Mouse (Mus musculus) activated CD4-positive, CD25-positive, alpha-beta regulatory T cell, adult 4 months (primary cell): ENCODE results near the gene 6430548M08Rik. TPM values are rescaled to one million over a fixed set of nuclear protein-coding genes. Genes with fewer than 3 reads are reported as not detected.

ENCODE experiments used
- ATAC-seq: one replicate; pipeline ENCODE4 v1.8.0; 2017
- polyA plus RNA-seq, 2 experiments: library from polyadenylated mRNA; unstranded; fragments of 100-300 nt; shearing (Covaris generic); gene quantifications; one replicate each; pipeline ENCODE4 v1.2.1; 2017

6430548M08Rik gene
- polyA plus RNA-seq, 2 experiments from 2014 or later, result not detected

DNA sequence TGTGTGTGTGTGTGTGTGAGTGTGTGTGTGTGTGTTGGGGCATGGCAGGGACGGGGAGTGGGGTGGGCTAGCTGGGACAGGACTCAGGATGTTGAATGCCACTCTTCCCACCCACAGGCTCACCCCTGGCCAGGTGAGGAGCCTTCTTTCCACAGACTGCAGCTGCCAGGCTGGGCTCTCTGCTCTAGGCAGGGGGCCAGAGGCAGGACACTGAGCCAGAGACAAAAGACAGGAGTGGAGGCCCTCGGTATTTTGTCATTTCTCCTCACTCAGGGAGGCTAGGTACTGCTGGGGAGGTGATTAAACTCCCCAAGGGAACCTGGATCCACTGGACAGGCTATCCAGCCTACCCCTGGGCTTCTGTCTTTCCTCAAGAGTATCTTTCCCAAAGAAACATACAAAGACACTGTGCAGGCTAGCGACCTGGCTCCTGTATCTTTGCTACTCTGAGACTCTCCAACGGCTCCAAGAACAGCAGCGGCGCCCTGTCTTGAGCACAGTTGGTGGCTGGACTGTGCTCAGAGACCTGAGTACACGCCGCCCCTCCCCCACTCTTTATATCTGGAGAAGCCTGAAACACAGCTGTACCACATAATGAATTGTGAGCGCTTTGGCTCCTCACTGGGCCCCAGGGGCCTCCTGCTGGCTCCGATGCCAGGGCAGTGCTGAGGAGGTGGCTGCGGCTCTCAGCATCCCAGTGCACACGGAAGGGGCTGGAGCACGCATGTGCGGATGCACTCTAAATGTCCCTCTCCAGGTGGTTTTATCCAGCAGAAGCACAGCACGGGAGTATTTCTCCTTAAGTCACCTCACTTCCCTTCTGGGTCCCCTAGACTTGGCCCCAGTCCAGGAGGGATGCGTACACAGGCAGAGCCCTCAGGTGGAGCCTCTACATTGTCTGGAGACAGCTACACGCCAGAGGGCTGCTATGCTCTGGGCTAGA lies 71.2 kb downstream of the 6430548M08Rik start:
- ATAC-seq, result no peak

DNA sequence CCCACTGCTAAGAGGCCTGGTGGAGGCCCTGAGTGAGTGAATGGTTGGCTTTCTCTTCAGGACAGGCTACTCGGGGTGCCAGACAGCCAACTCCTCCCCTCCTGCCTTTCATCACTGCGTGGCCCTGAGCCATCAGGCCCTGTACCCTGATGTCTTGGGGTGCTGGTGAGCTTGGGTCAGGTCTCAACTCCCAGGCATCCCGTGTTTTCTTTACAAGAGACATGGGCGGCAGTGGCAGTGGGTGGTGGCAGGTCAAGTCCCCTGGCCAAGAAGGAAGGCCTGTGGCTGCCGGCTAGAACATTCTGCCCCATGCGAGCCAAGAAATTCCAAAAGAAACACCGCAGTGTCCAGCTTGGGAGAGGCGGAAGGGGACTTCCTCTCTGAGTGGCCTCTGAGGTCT lies 72.5 kb downstream of the 6430548M08Rik start:
- no peak for ATAC-seq

DNA sequence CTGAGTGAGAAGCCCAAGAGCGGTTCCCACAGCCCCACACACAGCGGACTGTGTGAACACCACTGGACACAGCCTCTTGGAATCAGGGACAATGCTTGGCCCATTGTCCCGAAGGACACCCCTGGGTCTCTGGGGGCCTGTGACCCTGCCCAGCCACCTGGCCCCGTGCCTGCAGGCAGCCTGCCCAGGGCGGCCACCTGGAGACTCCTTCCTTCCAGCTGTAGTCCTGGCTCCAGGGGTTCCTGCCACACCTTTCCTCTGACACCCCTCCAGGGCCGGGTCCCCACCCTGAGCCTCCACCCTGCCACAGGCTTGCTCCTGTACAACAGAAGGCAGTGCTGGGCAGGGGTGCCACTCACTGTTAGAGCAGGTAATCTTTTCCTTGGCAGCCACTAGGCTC lies 74.6 kb downstream of the 6430548M08Rik start:
- no peak for ATAC-seq

DNA sequence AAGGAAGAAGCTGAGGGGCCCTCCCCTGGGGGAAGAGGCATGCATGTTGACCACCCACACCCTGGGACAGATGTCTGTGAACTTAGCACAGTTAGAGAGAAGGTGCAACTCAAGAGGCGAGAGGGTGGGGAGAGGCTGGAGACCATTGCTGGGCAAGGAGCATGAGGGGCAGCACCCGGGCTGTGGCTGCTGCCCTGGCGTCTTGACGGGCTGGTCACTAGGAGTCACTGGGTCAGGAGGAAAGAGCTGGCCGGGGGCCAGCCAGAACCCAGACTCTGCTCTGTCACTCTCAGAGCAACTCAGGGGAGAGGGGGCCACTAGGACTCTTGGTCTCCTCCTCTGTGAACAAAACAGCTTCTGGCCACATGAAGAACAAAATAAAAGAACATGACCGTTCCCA lies 75.5 kb downstream of the 6430548M08Rik start:
- ATAC-seq, result no peak

DNA sequence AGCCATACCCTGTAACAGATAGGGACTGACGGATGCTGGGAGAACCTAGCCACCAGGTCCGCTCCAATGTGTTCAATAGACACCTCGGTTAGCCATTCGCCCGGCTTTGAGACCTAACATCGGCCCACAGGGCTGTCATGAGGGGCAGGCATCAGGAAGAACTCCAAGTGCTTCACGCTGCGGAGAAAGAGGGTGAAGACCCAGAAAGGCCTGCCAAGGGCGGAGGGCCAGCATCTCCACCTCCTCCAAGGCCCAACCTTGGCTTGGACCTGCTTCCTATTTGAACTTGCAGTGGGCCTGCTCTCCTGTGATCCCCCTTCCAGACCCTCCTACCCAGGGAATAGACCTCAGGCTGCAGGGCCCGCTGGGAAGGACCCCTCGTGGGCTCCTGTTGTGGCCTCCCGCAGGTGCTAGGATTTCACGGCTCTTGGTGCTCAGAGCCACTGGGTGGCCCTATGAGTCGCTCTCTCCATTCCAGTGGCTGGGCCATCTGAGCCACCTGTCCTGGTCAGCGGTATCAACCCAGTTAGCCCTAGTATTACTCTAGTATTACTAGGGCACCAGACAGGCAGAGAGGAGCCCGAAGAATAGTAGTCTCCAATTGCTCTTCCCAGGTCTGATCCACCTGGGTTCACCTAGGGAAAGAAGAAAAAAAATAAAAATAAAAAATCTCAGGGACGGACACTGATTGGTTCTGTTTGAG lies 76.3 kb downstream of the 6430548M08Rik start:
- ATAC-seq, result no peak

DNA sequence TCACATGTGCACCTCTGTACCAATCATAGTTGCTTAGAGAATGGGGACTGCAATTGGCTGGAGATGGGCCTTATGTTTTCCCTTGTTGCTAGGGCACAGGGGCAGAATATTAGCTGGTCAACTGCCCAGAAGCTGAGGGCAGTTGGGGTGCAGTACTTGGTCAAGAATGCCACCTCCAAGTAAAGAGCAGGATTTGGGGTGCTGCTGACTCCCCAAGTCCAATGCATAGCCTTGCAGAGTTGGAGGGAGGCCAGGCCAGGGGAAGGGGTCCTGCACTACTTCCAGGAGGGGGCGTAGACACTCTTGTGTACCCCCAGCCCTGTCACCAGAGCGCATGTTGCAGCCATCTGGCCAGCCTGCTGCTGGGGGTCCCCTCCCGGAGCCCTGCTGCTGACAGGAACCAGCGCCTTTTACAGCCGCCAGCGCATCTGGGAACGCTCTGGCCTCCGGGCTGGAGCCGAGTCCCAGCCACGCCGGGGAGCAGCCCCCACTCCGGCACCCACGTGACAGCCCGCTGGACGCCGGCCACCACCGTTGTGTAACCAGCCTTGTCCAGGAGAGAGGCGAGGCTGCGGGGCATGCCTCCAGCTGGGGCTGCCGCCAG lies 77.0 kb downstream of the 6430548M08Rik start:
- no peak for ATAC-seq

DNA sequence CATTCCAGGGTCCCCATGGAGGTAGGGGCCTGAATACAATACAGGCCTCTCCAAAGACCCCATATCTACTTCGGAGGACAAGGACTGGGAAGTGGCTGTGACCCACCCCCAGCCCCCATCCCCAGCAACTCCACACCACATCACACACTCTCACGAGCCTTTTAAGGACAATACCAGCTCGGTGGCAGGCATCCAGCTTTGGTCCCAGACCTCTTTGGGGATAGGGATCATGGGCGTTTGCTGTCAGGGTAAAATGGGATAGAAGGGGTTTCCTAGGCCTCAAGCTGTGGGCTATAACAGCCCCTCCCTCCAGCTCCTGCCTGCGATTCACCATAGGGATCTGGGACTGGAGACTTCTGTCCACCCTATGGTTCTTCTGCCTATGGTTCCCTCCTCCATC lies 77.7 kb downstream of the 6430548M08Rik start:
- no peak for ATAC-seq

DNA sequence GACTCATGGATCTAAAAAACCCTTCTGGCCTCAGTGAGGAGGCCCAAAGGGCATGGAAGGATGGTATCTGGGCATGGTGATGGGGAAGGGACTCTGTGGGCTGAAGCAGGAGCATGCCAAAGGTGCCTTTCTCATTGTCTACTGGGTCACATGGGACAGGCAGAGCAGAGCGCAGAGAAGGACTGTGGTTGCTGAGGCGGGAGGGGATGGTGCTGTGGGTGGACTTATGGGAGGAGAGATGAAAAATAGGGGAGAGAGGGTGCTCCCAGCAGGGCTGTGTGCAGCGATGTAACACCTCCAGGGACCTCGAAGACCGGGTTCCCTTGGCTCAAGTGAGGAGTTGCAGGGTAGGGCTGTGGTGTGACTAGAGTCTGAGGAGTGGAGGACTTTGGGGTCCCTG lies 78.2 kb downstream of the 6430548M08Rik start:
- no peak for ATAC-seq

DNA sequence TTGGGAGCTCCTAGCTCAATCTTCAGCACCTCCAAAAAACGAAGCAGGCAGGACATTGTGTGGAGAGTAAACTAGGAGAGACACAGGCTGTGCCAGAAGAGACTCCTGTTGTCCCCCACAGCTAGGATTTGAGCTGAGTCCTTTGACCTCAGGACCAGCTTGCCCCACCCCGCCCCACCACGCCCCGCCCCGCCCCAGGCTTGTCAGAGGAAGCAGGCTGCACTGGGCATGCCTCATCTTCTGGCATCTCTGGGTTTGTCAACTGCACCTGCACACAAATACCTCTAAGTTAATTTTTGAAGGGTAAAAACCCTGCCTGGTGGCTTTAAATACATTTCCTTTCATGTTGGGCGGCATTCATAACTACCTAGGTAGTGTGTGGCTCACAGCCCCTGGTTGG lies 87.4 kb downstream of the 6430548M08Rik start:
- ATAC-seq, result no peak

DNA sequence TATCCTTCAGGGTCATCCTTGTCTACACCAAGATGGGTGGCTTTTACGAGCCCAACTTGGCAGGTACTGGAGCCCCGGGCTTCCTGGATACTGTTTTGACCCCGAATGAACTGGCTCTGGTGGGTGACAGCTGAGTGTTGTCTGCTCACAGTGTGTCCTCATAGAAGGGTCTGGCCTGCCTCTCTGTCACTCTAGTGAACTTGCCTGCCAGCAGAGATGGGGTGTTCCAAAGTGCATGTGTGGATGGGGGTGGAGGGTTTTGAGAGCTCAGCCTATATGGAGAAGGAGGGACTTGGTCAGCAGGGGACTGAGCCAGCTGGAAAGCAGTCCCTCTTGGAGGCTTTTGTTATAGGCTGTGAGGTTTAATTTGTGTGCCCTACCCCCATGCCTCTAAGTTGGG lies 88.6 kb downstream of the 6430548M08Rik start:
- no peak for ATAC-seq

DNA sequence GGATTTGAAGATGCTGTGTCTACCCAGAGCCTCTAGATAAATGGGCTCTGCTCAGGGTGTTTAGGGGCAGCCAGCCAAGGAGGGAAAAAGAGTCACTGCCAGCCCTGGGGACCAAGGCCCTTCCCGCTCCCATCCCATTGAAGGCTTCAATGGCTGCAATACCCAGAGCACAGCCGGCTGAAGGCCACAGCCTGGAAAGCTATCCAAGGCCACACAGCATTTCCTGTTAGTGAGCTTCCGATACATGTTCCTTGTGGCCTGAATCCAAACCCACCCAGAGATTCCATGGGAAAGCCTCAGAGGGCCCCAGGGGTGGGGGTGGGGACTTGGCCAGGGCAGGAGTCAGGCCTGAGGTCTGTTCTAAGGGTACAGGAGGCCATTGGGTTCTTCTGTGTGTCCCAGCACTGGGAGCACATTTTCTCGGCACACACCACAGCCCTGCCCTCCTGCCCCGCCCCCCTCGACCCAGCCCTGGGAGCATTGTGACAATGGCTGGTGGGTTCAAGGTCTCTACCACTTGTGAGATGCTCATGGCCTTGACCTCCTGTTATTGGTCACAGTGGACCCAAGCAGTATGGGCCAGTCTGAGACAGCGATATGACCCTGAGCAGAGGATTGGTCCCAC lies 90.9 kb downstream of the 6430548M08Rik start:
- ATAC-seq, result no peak

DNA sequence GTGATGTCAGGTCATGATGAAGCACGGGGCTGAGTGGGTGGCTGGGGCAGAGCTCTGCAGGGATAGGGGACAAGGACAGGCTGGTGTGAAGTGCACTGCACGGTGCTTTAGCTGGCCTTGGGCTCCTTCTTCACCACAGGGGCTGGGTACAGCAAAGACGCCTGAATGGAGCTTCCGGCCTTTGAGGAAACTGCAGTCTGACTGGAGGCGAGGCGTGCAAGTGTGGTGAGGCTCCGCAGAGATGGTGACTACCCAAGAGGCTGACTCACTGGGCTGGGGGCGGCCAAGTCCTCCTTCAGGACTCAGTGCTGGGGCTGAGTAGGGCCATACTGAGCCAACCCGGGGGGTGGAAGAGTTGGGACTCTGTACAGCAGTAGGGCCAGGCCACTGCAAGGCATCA lies 92.0 kb downstream of the 6430548M08Rik start:
- ATAC-seq, result peak; percentile 28

DNA sequence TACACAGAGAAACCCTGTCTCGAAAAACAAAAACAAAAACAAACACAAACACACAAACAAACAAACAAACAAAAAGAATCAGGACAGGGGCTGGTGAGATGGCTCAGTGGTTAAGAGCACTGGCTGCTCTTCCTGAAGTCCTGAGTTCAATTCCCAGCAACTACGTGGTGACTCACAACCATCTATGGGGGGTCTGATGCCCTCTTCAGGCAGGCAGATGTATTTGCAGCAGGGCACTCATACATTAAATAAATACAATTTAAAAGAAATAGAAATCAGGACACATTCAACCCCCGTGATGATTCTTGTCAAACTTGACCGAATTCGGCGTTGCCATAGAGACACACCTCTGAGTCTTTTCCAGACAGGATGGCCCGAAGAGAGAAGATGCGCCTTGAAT lies 93.4 kb downstream of the 6430548M08Rik start:
- ATAC-seq, result no peak

DNA sequence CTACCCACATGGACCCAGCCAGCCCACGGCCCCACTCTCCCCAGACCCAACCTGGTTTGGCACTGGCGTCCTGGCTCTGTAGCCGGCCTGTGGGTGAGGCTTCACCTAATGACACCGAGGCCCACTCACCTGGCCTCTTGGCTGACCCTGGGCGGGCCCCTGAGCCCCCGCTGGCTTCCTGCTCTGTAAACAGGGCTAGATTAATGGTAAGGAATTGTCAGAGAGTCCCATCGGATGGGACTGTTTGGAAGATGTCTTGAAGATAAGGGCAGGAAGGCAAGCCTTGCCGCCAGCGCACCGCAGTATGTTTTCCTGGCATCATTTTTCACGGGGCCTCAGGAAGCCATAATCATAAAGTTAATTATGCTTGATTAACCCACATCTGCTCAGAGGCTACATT lies 94.2 kb downstream of the 6430548M08Rik start:
- no peak for ATAC-seq

DNA sequence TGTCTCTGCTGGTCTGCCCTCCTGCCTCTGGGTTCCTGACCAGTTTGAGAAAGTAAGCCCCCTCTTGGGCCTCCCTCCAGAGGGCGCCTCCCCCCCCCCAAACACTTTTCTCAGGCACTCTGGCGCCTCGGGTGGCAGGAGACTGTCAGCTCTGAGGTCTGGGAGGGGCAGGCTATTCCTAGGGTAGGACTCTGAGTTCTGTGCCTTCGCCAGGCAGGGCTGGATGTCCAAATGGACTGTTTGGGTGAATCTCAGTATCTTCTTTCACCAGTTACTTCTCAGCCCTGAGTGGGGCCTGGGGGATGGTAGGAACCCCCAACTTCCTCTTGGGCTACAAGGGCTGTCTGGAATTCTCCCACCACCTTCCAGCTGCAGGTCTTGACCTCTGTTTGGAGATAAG lies 97.4 kb downstream of the 6430548M08Rik start:
- no peak for ATAC-seq

DNA sequence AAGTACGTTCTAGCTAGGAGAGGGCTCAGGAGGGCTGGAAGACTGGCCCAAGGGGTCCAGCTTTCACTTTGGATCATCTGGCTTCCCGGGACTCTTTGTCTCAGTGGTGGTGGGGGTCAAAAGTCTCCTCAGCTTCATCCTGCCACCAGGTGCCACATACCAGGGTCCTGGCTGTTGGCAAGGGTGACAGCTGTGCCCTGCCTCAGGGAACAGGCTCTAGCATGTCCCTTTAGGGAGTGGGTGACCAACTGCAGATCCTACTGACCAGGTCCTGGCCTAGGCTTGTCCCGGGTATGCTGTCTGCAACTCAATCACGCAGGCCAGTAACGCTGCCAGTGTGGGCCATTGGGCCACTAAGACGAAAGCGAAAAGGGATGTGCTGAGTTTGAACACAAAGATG lies 98.6 kb downstream of the 6430548M08Rik start:
- no peak for ATAC-seq

DNA sequence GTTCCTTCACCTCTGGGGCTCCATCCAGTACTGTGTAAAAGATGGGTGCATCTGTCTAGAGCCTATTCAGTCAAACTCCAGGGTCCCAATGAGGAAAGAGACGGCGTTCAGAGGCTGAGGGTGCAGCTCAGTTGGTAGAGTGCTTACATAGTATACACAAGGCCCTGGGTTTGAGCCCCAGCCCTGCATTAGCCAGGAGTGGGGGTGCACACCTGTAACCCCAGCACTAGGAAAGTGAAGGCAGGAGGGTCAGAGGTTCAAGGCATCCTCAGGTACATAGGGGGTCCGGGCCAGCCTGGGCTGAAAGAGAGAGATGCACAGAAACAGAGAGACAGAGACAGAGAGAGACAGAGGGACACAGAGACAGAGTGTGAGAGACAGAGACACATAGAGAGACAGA lies 99.3 kb downstream of the 6430548M08Rik start:
- ATAC-seq, result no peak

DNA sequence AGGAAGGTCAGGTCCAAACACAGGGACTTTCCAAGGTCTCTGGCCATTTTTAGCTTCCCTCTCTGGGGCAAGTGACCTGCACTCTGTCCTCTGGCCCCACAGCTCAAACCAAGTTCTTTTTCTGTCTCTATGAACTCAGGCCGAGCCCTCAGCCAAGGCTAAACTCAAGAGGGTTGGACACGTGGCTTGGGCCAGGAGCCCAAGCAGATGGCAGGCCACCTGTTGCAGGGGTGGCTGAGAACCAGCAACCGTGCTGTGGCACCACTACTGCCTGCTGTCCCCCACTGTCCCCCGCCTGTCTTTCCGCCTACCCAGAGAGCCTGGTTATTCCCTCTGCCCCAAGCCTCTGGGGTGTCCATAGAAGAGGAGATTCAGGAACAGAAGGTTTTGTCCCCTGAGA lies 100.0 kb downstream of the 6430548M08Rik start:
- ATAC-seq, result no peak

Other genes with a start within 250 kb of the 6430548M08Rik start
- gene Usp10, start 203.8 kb upstream of the 6430548M08Rik start, polyA plus RNA-seq, result 10 to 100 TPM; 41.6 to 48.6 TPM
- gene Gm20388, start 203.3 kb upstream of the 6430548M08Rik start, polyA plus RNA-seq, result 10 to 100 TPM in 1 of 2 experiments, 1 to 10 TPM in 1; 9.9 to 12.3 TPM
- gene Crispld2, start 121.7 kb upstream of the 6430548M08Rik start, polyA plus RNA-seq, result not detected
- gene Zdhhc7, start 12.7 kb upstream of the 6430548M08Rik start, polyA plus RNA-seq, result 1 to 10 TPM; 4.9 to 5.5 TPM
- gene Fam92b, start 63.3 kb downstream of the 6430548M08Rik start, polyA plus RNA-seq, result not detected
- gene Gse1, start 114.3 kb downstream of the 6430548M08Rik start, polyA plus RNA-seq, result 1 to 10 TPM; 2.9 to 4.1 TPM